Mouse (Mus musculus) layer of hippocampus, adult 8-10 months (tissue): ENCODE results near the gene Gm21812. TPM values are rescaled to one million over a fixed set of nuclear protein-coding genes. Genes with fewer than 3 reads are reported as not detected.
"Not testable (repeated sequence)": the region's sequence is repeated elsewhere in the genome, so short reads cannot be mapped to it uniquely, and the experiment has no call there.

Experiments used
- DNase-seq, 2 experiments: peaks; one replicate each; pipeline ENCODE4 v3.0.0; 2022; ENCODE audit warnings: low spot score in 2 of 2
- total RNA-seq, 4 experiments: library from RNA; stranded (reverse); gene quantifications; 2 replicates each; pipeline ENCODE4 v1.2.4; 2022

Gm21812 gene
- total RNA-seq = not detected

DNA sequence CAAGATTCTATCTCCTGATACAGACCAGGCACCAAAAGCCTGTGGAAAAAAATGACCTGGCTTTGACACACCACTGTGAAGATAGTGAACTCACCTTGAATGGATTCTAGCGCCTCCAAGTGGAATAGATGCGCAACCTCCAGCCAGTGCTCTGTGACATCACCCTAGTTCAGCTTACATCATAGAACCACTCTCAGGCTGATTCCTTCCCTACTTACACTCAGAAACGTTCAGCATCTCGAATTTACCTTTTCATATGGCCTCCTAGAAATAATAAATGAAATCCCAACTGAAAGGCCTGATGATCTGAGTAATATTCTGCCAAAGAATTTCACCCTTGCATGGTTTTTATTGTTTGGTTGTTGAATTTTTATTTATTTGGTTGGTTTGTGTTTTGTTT is at the start of gene Gm21812:
Gene Gm21812 (minus strand): TSS at position 101 of the 400 bp plus-strand sequence.
- not testable (repeated sequence) for DNase-seq

Other genes with a start within 250 kb of the Gm21812 start
- not detected for gene Gm21292, start 213.3 kb downstream of the Gm21812 start, total RNA-seq
- not detected for gene Gm21721, start 145.0 kb downstream of the Gm21812 start, total RNA-seq
- gene Gm21874, start 69.0 kb upstream of the Gm21812 start, total RNA-seq = not detected